Mouse (Mus musculus) megakaryocyte progenitor cell, adult 5-6 weeks (primary cell): ENCODE data around the gene Ceacam19. TPM values are rescaled to one million over a fixed set of nuclear protein-coding genes. Genes with fewer than 3 reads are reported as not detected.

ENCODE experiments used
- ATAC-seq: replicated peaks from 2 replicates; pipeline ENCODE4 v1.8.0; 2016; ENCODE audit warnings: mild to moderate bottlenecking, moderate TSS enrichment, inconsistent platforms; ENCODE audit not compliant: poor library complexity
- total RNA-seq, 2 experiments: library from RNA; stranded (forward) in 1 of 2; stranded (reverse) in 1 of 2; fragments of 157-497, 149-512 nt in 1 of 2; fragments of 200-1000 nt in 1 of 2; gene quantifications; 2 replicates each; pipeline versions ENCODE4 v1.2.3 to v1.2.4; 2015 to 2017

Ceacam19 gene
- total RNA-seq, 2 experiments from 2014 or later, result not detected

GRCm38 (mm10) chr7:19841686-19842413, 45.9 kb downstream of the Ceacam19 start:
- ATAC-seq, result no peak

- ATAC-seq, result no peak
Measured at GRCm38 (mm10) chr7:19840936-19841335, 46.8 kb downstream of the Ceacam19 start.

GRCm38 (mm10) chr7:19840371-19840770, 47.4 kb downstream of the Ceacam19 start:
- ATAC-seq, result no peak

- ATAC-seq, result no peak
Measured at GRCm38 (mm10) chr7:19836843-19837242, 50.9 kb downstream of the Ceacam19 start.

- no peak for ATAC-seq
Measured at GRCm38 (mm10) chr7:19834055-19834454, 53.7 kb downstream of the Ceacam19 start.

- peak; percentile 38 for ATAC-seq
Measured at GRCm38 (mm10) chr7:19831837-19832236, 55.9 kb downstream of the Ceacam19 start.

- peak; percentile 94 for ATAC-seq
Measured at GRCm38 (mm10) chr7:19830682-19831156, 57.0 kb downstream of the Ceacam19 start.

GRCm38 (mm10) chr7:19829694-19830093, 58.1 kb downstream of the Ceacam19 start:
- no peak for ATAC-seq

- no peak for ATAC-seq
Measured at GRCm38 (mm10) chr7:19826756-19827155, 61.0 kb downstream of the Ceacam19 start.

Other genes with a start within 250 kb of the Ceacam19 start
- 47.3 and 57.1 TPM in 2 replicates for gene Clptm1, start 222.9 kb downstream of the Ceacam19 start, total RNA-seq (2015)
- gene Clptm1, start 222.9 kb downstream of the Ceacam19 start, total RNA-seq (2017), result 25.7 and 30.0 TPM in 2 replicates
- 1.7 and 2.7 TPM in 2 replicates for gene Apoc2, start 210.0 kb downstream of the Ceacam19 start, total RNA-seq (2015)
- 2.2 and 5.2 TPM in 2 replicates for gene Apoc2, start 210.0 kb downstream of the Ceacam19 start, total RNA-seq (2017)
- gene Gm44805, start 206.5 kb downstream of the Ceacam19 start, total RNA-seq (2015), result not detected in 2 replicates
- not detected in 2 replicates for gene Gm44805, start 206.5 kb downstream of the Ceacam19 start, total RNA-seq (2017)
- not detected in 2 replicates for gene Apoc4, start 206.5 kb downstream of the Ceacam19 start, total RNA-seq (2015)
- not detected in 2 replicates for gene Apoc4, start 206.5 kb downstream of the Ceacam19 start, total RNA-seq (2017)
- gene Apoc1, start 195.3 kb downstream of the Ceacam19 start, total RNA-seq (2015), result 0.79 and 2.0 TPM in 2 replicates
- gene Apoc1, start 195.3 kb downstream of the Ceacam19 start, total RNA-seq (2017), result 1.1 and 6.4 TPM in 2 replicates
- 18.7 and 27.5 TPM in 2 replicates for gene Apoe, start 188.8 kb downstream of the Ceacam19 start, total RNA-seq (2015)
- 110 and 130 TPM in 2 replicates for gene Apoe, start 188.8 kb downstream of the Ceacam19 start, total RNA-seq (2017)
- gene Tomm40, start 172.5 kb downstream of the Ceacam19 start, total RNA-seq (2015), result 61.5 and 62.2 TPM in 2 replicates
- gene Tomm40, start 172.5 kb downstream of the Ceacam19 start, total RNA-seq (2017), result 42.5 and 50.8 TPM in 2 replicates
- gene Nectin2, start 137.5 kb downstream of the Ceacam19 start, total RNA-seq (2015), result 0.95 and 2.2 TPM in 2 replicates
- gene Nectin2, start 137.5 kb downstream of the Ceacam19 start, total RNA-seq (2017), result 0.78 and 1.0 TPM in 2 replicates
- not detected in 2 replicates for gene Bcam, start 116.9 kb downstream of the Ceacam19 start, total RNA-seq (2015)
- not detected in 2 replicates for gene Bcam, start 116.9 kb downstream of the Ceacam19 start, total RNA-seq (2017)
- gene Cblc, start 91.2 kb downstream of the Ceacam19 start, total RNA-seq (2015), result not detected in 2 replicates
- gene Cblc, start 91.2 kb downstream of the Ceacam19 start, total RNA-seq (2017), result not detected in 2 replicates
- 6.3 and 11.5 TPM in 2 replicates for gene Bcl3, start 65.2 kb downstream of the Ceacam19 start, total RNA-seq (2015)
- gene Bcl3, start 65.2 kb downstream of the Ceacam19 start, total RNA-seq (2017), result 1.6 and 4.6 TPM in 2 replicates
- not detected in 2 replicates for gene Gm19345, start 36.0 kb downstream of the Ceacam19 start, total RNA-seq (2015)
- not detected in 2 replicates for gene Gm19345, start 36.0 kb downstream of the Ceacam19 start, total RNA-seq (2017)
- not detected in 2 replicates for gene Ceacam16, start 26.7 kb downstream of the Ceacam19 start, total RNA-seq (2015)
- gene Ceacam16, start 26.7 kb downstream of the Ceacam19 start, total RNA-seq (2017), result not detected in 2 replicates
- 10.2 and 13.0 TPM in 2 replicates for gene Pvr, start 33.2 kb upstream of the Ceacam19 start, total RNA-seq (2015)
- gene Pvr, start 33.2 kb upstream of the Ceacam19 start, total RNA-seq (2017), result 7.5 and 9.7 TPM in 2 replicates
- not detected in 2 replicates for gene Igsf23, start 62.8 kb upstream of the Ceacam19 start, total RNA-seq (2015)
- gene Igsf23, start 62.8 kb upstream of the Ceacam19 start, total RNA-seq (2017), result not detected in 2 replicates
- not detected in 2 replicates for gene Ceacam20, start 77.4 kb upstream of the Ceacam19 start, total RNA-seq (2015)
- not detected in 2 replicates for gene Ceacam20, start 77.4 kb upstream of the Ceacam19 start, total RNA-seq (2017)
- gene Nlrp9b, start 103.5 kb upstream of the Ceacam19 start, total RNA-seq (2015), result not detected in 2 replicates
- gene Nlrp9b, start 103.5 kb upstream of the Ceacam19 start, total RNA-seq (2017), result not detected in 2 replicates
- not detected in 2 replicates for gene Vmn1r91, start 211.7 kb upstream of the Ceacam19 start, total RNA-seq (2015)
- gene Vmn1r91, start 211.7 kb upstream of the Ceacam19 start, total RNA-seq (2017), result not detected in 2 replicates
- gene Gm16442, start 234.6 kb upstream of the Ceacam19 start, total RNA-seq (2015), result not detected in 2 replicates
- not detected in 2 replicates for gene Gm16442, start 234.6 kb upstream of the Ceacam19 start, total RNA-seq (2017)